Mouse (Mus musculus) MEL (cell line): ENCODE data around the gene Wdr81. TPM values are rescaled to one million over a fixed set of nuclear protein-coding genes. Genes with fewer than 3 reads are reported as not detected.
A peak's percentile ranks its signal among the peaks of the same experiment; 100 is the strongest.

ENCODE experiments used
- DNase-seq: peaks from one replicate; pipeline ENCODE4 v3.0.0; 2011; ENCODE audit warnings: low read depth, low spot score
- H3K27ac ChIP-seq: 2 replicates; pipeline ENCODE4 v1.5.1; 2012; ENCODE audit warnings: low read depth, mild to moderate bottlenecking, control low read depth, low read length, moderate library complexity; ENCODE audit not compliant: control insufficient read depth
- H3K27me3 ChIP-seq, 2 experiments: fragments of 150-350 bp in 1 of 2; sonication (generic) in 1 of 2; 2 replicates each; pipeline ENCODE4 v1.6.1; 2012; ENCODE audit warnings: low read length in 2 of 2, mild to moderate bottlenecking in 2 of 2, improper control_type of control experiment in 1 of 2, moderate library complexity in 1 of 2; ENCODE audit not compliant: insufficient read depth in 2 of 2, control insufficient read depth in 1 of 2
- H3K36me3 ChIP-seq, 2 experiments: 2 replicates each; pipeline ENCODE4 v1.6.1; 2012 to 2014; ENCODE audit warnings: low read length in 2 of 2, improper control_type of control experiment in 1 of 2, inconsistent platforms in 1 of 2, mild to moderate bottlenecking in 1 of 2; ENCODE audit not compliant: insufficient read depth in 2 of 2, control insufficient read depth in 1 of 2
- H3K4me1 ChIP-seq, 2 experiments: fragments of 150-350 bp in 1 of 2; sonication (generic) in 1 of 2; 2 replicates each; pipeline ENCODE4 v1.6.1; 2012; ENCODE audit warnings: low read length in 2 of 2, improper control_type of control experiment in 1 of 2, mild to moderate bottlenecking in 1 of 2; ENCODE audit not compliant: insufficient read depth in 2 of 2, control insufficient read depth in 1 of 2
- H3K4me3 ChIP-seq, 2 experiments: fragments of 150-350 bp in 1 of 2; sonication (generic) in 1 of 2; 2 replicates each; pipeline ENCODE4 v1.5.1; 2012; ENCODE audit warnings: low read depth in 2 of 2, low read length in 2 of 2, mild to moderate bottlenecking in 2 of 2, moderate library complexity in 2 of 2, control low read depth in 1 of 2, improper control_type of control experiment in 1 of 2; ENCODE audit not compliant: control insufficient read depth in 1 of 2, insufficient read depth in 1 of 2
- H3K79me2 ChIP-seq: 2 replicates; pipeline ENCODE4 v1.6.1; 2012; ENCODE audit warnings: mild to moderate bottlenecking, low read length, moderate library complexity; ENCODE audit not compliant: control insufficient read depth, poor library complexity, insufficient read depth
- H3K9ac ChIP-seq: 2 replicates; pipeline ENCODE4 v1.6.1; 2012; ENCODE audit warnings: low read depth, mild to moderate bottlenecking, control low read depth, low read length, moderate library complexity; ENCODE audit not compliant: control insufficient read depth, poor library complexity, severe bottlenecking
- H3K9me3 ChIP-seq: fragments of 150-350 bp; sonication (generic); replicated peaks from 2 replicates; pipeline ENCODE4 v1.6.1; 2012; ENCODE audit warnings: mild to moderate bottlenecking, low read length, improper control_type of control experiment, moderate library complexity; ENCODE audit not compliant: insufficient read depth
- CHD1 ChIP-seq: IDR thresholded peaks from 2 replicates; pipeline ENCODE4 v1.6.1; 2012; ENCODE audit warnings: low read depth, mild to moderate bottlenecking, inconsistent platforms, low read length, improper control_type of control experiment
- CHD2 ChIP-seq: IDR thresholded peaks from 2 replicates; pipeline ENCODE4 v1.6.1; 2011; ENCODE audit warnings: low read length, improper control_type of control experiment
- CTCF ChIP-seq, 3 experiments: IDR thresholded peaks in 2 of 3; conservative IDR thresholded peaks in 1 of 3; 2 replicates each; pipeline ENCODE4 v1.5.1; 2011 to 2012; ENCODE audit warnings: low read length in 3 of 3, low read depth in 2 of 3, mild to moderate bottlenecking in 2 of 3, improper control_type of control experiment in 1 of 3, inconsistent platforms in 1 of 3, mixed read lengths in 1 of 3, moderate library complexity in 1 of 3; ENCODE audit not compliant: control insufficient read depth in 1 of 3, insufficient read depth in 1 of 3, poor library complexity in 1 of 3, severe bottlenecking in 1 of 3
- E2F4 ChIP-seq: IDR thresholded peaks from 2 replicates; pipeline ENCODE4 v1.6.1; 2011; ENCODE audit warnings: low read depth, low read length, improper control_type of control experiment, borderline replicate concordance
- EP300 ChIP-seq, 2 experiments: IDR thresholded peaks; 2 replicates each; pipeline ENCODE4 v1.6.1; 2011; ENCODE audit warnings: improper control_type of control experiment in 2 of 2, low read length in 2 of 2, low read depth in 1 of 2, mild to moderate bottlenecking in 1 of 2
- GABPA ChIP-seq: IDR thresholded peaks from 2 replicates; pipeline ENCODE4 v1.6.1; 2012; ENCODE audit warnings: low read depth, mild to moderate bottlenecking, inconsistent platforms, low read length, improper control_type of control experiment, moderate library complexity
- HCFC1 ChIP-seq: IDR thresholded peaks from 2 replicates; pipeline ENCODE4 v1.6.1; 2012; ENCODE audit warnings: low read depth, mild to moderate bottlenecking, inconsistent platforms, low read length, improper control_type of control experiment, moderate library complexity
- JUND ChIP-seq: IDR thresholded peaks from 2 replicates; pipeline ENCODE4 v1.6.1; 2011; ENCODE audit warnings: low read depth, mild to moderate bottlenecking, improper control_type of control experiment, low read length
- MAZ ChIP-seq: IDR thresholded peaks from 2 replicates; pipeline ENCODE4 v1.6.1; 2012; ENCODE audit warnings: low read depth, mild to moderate bottlenecking, inconsistent platforms, low read length, improper control_type of control experiment
- MEF2A ChIP-seq: IDR thresholded peaks from 2 replicates; pipeline ENCODE4 v1.6.1; 2014; ENCODE audit warnings: low read depth, mild to moderate bottlenecking, inconsistent platforms, low read length, improper control_type of control experiment; ENCODE audit not compliant: poor library complexity, insufficient replicate concordance, severe bottlenecking; ENCODE audit errors: extremely low read depth
- MXI1 ChIP-seq: IDR thresholded peaks from 2 replicates; pipeline ENCODE4 v1.6.1; 2011; ENCODE audit warnings: mild to moderate bottlenecking, low read depth, low read length, improper control_type of control experiment
- MYB ChIP-seq: IDR thresholded peaks from 2 replicates; pipeline ENCODE4 v1.6.1; 2011; ENCODE audit warnings: mild to moderate bottlenecking, low read depth, low read length, improper control_type of control experiment
- MYC ChIP-seq: IDR thresholded peaks from 2 replicates; pipeline ENCODE4 v1.6.1; 2011; ENCODE audit warnings: low read depth, mild to moderate bottlenecking, low read length, improper control_type of control experiment, moderate library complexity
- NELFE ChIP-seq: IDR thresholded peaks from 2 replicates; pipeline ENCODE4 v1.6.1; 2011; ENCODE audit warnings: low read depth, low read length, improper control_type of control experiment
- NRF1 ChIP-seq: IDR thresholded peaks from 2 replicates; pipeline ENCODE4 v1.6.1; 2014; ENCODE audit warnings: low read depth, mild to moderate bottlenecking, inconsistent platforms, low read length, improper control_type of control experiment, moderate library complexity; ENCODE audit not compliant: poor library complexity, insufficient read depth, severe bottlenecking
- POLR2A ChIP-seq, 2 experiments: IDR thresholded peaks; 2 replicates each; pipeline ENCODE4 v1.6.1; 2011 to 2012; ENCODE audit warnings: low read length in 2 of 2, mild to moderate bottlenecking in 2 of 2, control low read depth in 1 of 2, improper control_type of control experiment in 1 of 2, low read depth in 1 of 2, moderate library complexity in 1 of 2; ENCODE audit not compliant: control insufficient read depth in 1 of 2, insufficient read depth in 1 of 2, poor library complexity in 1 of 2
- TAL1 ChIP-seq: IDR thresholded peaks from 2 replicates; pipeline ENCODE4 v1.6.1; 2012; ENCODE audit warnings: mild to moderate bottlenecking, inconsistent platforms, low read length, moderate library complexity, mixed read lengths
- TBP ChIP-seq: IDR thresholded peaks from 2 replicates; pipeline ENCODE4 v1.8.0; 2011; ENCODE audit warnings: low read depth, low read length, improper control_type of control experiment
- TCF12 ChIP-seq: IDR thresholded peaks from 2 replicates; pipeline ENCODE4 v1.6.1; 2014; ENCODE audit warnings: low read depth, mild to moderate bottlenecking, inconsistent platforms, low read length, improper control_type of control experiment, moderate library complexity
- USF1 ChIP-seq: IDR thresholded peaks from 2 replicates; pipeline ENCODE4 v1.6.1; 2014; ENCODE audit warnings: low read depth, mild to moderate bottlenecking, inconsistent platforms, low read length, improper control_type of control experiment, moderate library complexity
- USF2 ChIP-seq, 2 experiments: IDR thresholded peaks; 2 replicates each; pipeline ENCODE4 v1.6.1; 2011 to 2012; ENCODE audit warnings: improper control_type of control experiment in 2 of 2, low read length in 2 of 2, borderline replicate concordance in 1 of 2, inconsistent platforms in 1 of 2, low read depth in 1 of 2, mild to moderate bottlenecking in 1 of 2; ENCODE audit not compliant: insufficient read depth in 1 of 2
- ZC3H11A ChIP-seq: IDR thresholded peaks from 2 replicates; pipeline ENCODE4 v1.6.1; 2012; ENCODE audit warnings: low read depth, mild to moderate bottlenecking, inconsistent platforms, low read length, improper control_type of control experiment
- ZKSCAN1 ChIP-seq: IDR thresholded peaks from 2 replicates; pipeline ENCODE4 v1.6.1; 2012; ENCODE audit warnings: low read depth, mild to moderate bottlenecking, inconsistent platforms, low read length, improper control_type of control experiment, moderate library complexity
- ZMIZ1 ChIP-seq: IDR thresholded peaks from 2 replicates; pipeline ENCODE4 v1.6.1; 2012; ENCODE audit warnings: low read depth, mild to moderate bottlenecking, inconsistent platforms, low read length, improper control_type of control experiment, moderate library complexity
- ZNF384 ChIP-seq: IDR thresholded peaks from 2 replicates; pipeline ENCODE4 v1.6.1; 2012; ENCODE audit warnings: low read depth, mild to moderate bottlenecking, inconsistent platforms, low read length, improper control_type of control experiment
- polyA plus RNA-seq, 2 experiments: library from polyadenylated mRNA; stranded (reverse) in 1 of 2; unstranded in 1 of 2; fragments of >175 nt in 1 of 2; fragments of >200 nt in 1 of 2; gene quantifications; 2 replicates each; pipeline versions ENCODE4 v1.2.1 to v1.2.4; 2012; ENCODE audit warnings: low replicate concordance in 2 of 2, low read depth in 1 of 2; ENCODE audit not compliant: insufficient read length in 2 of 2, insufficient read depth in 1 of 2, missing spikeins in 1 of 2
- total RNA-seq: library from RNA; depleted of rRNA; stranded (reverse); fragments of 300-350 nt; gene quantifications from 2 replicates; pipeline ENCODE4 v1.2.3, GENCODE M21; 2012

Gene Wdr81
- total and polyA plus RNA-seq, 3 experiments, result 7.0 to 13.9 TPM; not detected in 1

DNA sequence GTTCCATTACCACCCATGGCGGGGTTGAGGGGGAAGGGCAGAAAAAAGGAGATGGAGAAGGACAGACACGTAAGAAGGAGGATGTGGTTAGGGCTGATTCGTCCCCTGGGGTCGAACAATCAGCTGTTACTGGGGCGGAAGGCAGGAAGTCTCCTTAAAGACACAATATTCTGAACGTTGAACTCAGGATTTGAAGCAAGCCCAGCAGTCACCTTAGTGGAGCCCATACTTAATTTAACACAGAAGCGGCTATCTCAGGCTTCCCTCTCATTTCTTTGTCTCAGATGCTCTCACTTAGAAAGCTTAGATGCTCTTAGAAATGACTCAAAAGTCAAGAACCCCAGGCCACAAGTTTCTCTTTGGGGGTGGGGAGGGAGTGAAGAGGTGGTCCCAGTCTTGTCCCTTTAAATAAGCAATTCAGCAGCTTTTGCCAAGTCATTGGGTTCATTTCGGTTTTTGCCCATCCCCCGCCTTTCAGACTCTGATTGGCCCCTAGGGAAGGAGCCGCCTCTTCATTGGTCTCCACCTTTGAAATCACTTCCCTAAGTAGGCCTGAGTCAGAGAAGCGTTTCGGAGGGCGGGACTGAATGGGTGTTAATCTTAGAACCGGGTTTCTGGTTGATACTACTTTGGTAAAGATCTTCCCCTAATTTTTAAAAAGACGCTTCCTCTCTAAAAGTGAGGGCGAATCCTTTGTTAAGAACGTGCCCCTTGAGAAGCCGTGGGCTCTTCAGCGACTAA lies 5.8 kb upstream of the Wdr81 start (continued):
- TF ChIP-seq POLR2A (IDR thresholded peaks at IDR 0.05; ENCODE audit: control insufficient read depth in 1 of 2, insufficient read depth in 1 of 2, low read depth in 1 of 2, low read length in 2 of 2, poor library complexity in 1 of 2), result peak in 1 of 2 experiments; percentile 81; a peak in 2 of 4 replicates
- TF ChIP-seq CHD2, result peak; percentile 91
- no peak for TF ChIP-seq ZNF384
- TF ChIP-seq ZC3H11A, result no peak
- TF ChIP-seq CTCF (IDR thresholded peaks at IDR 0.05 in 2 of 3, conservative IDR thresholded peaks at IDR 0.05 in 1 of 3; ENCODE audit: control insufficient read depth in 1 of 3, insufficient read depth in 1 of 3, low read depth in 2 of 3, low read length in 3 of 3, poor library complexity in 1 of 3, severe bottlenecking in 1 of 3), result no peak
- no peak for TF ChIP-seq E2F4
- no peak for TF ChIP-seq MEF2A
- peak; percentile 10 to 85 for TF ChIP-seq EP300 (IDR thresholded peaks at IDR 0.05; ENCODE audit: low read depth in 1 of 2, low read length in 2 of 2)
- peak; percentile 69; the same call in 1 of the 2 replicates for TF ChIP-seq ZMIZ1
- peak; percentile 85 for TF ChIP-seq HCFC1
- TF ChIP-seq MAZ, result no peak
- peak; percentile 55; the same call in 1 of the 2 replicates for TF ChIP-seq MXI1
- TF ChIP-seq MYC, result peak; percentile 61
- TF ChIP-seq TBP, result peak; percentile 92
- no peak for TF ChIP-seq JUND
- no peak for TF ChIP-seq TAL1
- no peak for TF ChIP-seq ZKSCAN1
- TF ChIP-seq MYB, result no peak; the same call in 1 of the 2 replicates
- no peak for TF ChIP-seq NRF1

DNA sequence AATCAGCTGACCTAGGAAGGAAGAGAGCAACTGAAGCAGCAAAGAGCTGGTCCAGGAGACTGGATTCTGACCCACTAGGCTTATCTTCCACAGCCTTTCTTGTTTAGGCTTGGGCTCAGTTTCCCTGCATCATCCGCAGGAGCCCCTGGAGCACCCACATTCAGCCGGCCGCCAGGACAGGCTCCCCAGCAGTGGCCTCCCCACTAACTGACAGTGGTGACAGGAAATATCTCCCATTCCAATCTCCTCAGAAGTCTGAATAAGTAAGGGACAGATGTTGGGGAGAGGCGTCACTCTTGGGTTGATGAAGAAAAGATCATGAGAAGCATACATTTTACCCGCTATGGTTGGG lies 5.2 kb upstream of the Wdr81 start:
- TF ChIP-seq EP300 (IDR thresholded peaks at IDR 0.05; ENCODE audit: low read depth in 1 of 2, low read length in 2 of 2) (no peak), USF2 (IDR thresholded peaks at IDR 0.05; ENCODE audit: borderline replicate concordance in 1 of 2, insufficient read depth in 1 of 2, low read depth in 1 of 2, low read length in 2 of 2) (no peak), GABPA (no peak), TCF12 (no peak), CHD1 (peak; percentile 95; the same call in 1 of the 2 replicates), USF1 (peak; percentile 15; the same call in 1 of the 2 replicates), POLR2A (IDR thresholded peaks at IDR 0.05; ENCODE audit: control insufficient read depth in 1 of 2, insufficient read depth in 1 of 2, low read depth in 1 of 2, low read length in 2 of 2, poor library complexity in 1 of 2) (no peak), CTCF (IDR thresholded peaks at IDR 0.05 in 2 of 3, conservative IDR thresholded peaks at IDR 0.05 in 1 of 3; ENCODE audit: control insufficient read depth in 1 of 3, insufficient read depth in 1 of 3, low read depth in 2 of 3, low read length in 3 of 3, poor library complexity in 1 of 3, severe bottlenecking in 1 of 3) (no peak), MYB (no peak), NELFE (no peak), E2F4 (no peak)
- H3K4me1 ChIP-seq, result peaks cover 14 to 46% of the 10 kb centered on the region in 2 experiments

More for the DNA sequence above, 5.2 kb upstream of the Wdr81 start:
- H3K9ac ChIP-seq, result peak overlapping the region; percentile 74
- H3K36me3 ChIP-seq, result peaks cover 0 to 38% of the 10 kb centered on the region in 2 experiments; a peak in 2 of 4 replicates
- H3K27me3 ChIP-seq, result no peaks in the 10 kb centered on the region
- H3K9me3 ChIP-seq, result no peaks in the 10 kb centered on the region
- peak overlapping the region; percentile 99 for H3K27ac ChIP-seq
- DNase-seq, result no peak
- H3K4me3 ChIP-seq, result peak overlapping the region; percentile 34 to 51
- H3K79me2 ChIP-seq, result peaks cover 8% of the 10 kb centered on the region; the same call in 1 of the 2 replicates
